Mouse (Mus musculus): ENCODE data around the gene Tead1. TPM values are rescaled to one million over a fixed set of nuclear protein-coding genes. Genes with fewer than 3 reads are reported as not detected.

The Tead1 gene
- polyA plus RNA-seq, 1 experiment: 25.1 TPM

DNA sequence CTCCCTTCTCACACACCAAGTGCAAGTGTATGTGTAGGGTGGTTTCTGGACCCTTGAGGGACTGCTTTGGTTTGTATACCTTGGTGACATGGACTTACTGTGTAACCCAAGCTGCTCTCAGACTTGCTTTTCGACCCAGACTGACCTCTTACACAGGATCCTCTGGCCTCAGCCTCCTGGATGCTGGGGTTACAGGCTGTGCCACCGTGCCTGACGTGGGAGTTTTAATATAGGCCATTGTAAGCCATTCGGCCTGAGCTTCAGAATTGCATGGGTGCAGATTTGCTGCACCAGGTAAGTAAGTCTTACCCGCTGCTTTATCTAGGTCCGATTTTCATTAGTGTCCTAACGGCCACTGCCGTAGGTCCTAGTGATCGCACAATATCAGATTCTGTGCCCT is 71.0 kb downstream of the Tead1 start:
- peaks cover 100% of the 10 kb centered on the region for H3K79me2 ChIP-seq (ENCODE audit: control insufficient read depth, insufficient read depth)
- no peak overlapping the region for H3ac ChIP-seq (ENCODE audit: control insufficient read depth, insufficient read length, low read depth)
- no peaks in the 10 kb centered on the region for H3K27me3 ChIP-seq (ENCODE audit: control insufficient read depth, insufficient read depth, insufficient read length)
- TF ChIP-seq MYOD1 (IDR thresholded peaks at IDR 0.05; ENCODE audit: control insufficient read depth, insufficient read length, low read depth) (no peak), USF1 (IDR thresholded peaks at IDR 0.05; ENCODE audit: low read depth) (no peak), MYOG (IDR thresholded peaks at IDR 0.05; ENCODE audit: control insufficient read depth, extremely low read depth, insufficient read length) (no peak), CEBPB (IDR thresholded peaks at IDR 0.05; ENCODE audit: low read depth) (no peak), MAX (IDR thresholded peaks at IDR 0.05) (no peak), FOSL1 (IDR thresholded peaks at IDR 0.05; ENCODE audit: insufficient read depth, low read length, poor library complexity, severe bottlenecking) (no peak), CTCF (IDR thresholded peaks at IDR 0.05; ENCODE audit: control insufficient read depth, insufficient read depth, insufficient read length) (no peak)
- peaks cover 88% of the 10 kb centered on the region for H3K79me3 ChIP-seq (ENCODE audit: low read depth)
- H3K36me3 ChIP-seq (ENCODE audit: control insufficient read depth, insufficient read depth): peaks cover 4% of the 10 kb centered on the region
- no peak overlapping the region for H3K4me3 ChIP-seq (ENCODE audit: insufficient read depth, poor library complexity, severe bottlenecking)

DNA sequence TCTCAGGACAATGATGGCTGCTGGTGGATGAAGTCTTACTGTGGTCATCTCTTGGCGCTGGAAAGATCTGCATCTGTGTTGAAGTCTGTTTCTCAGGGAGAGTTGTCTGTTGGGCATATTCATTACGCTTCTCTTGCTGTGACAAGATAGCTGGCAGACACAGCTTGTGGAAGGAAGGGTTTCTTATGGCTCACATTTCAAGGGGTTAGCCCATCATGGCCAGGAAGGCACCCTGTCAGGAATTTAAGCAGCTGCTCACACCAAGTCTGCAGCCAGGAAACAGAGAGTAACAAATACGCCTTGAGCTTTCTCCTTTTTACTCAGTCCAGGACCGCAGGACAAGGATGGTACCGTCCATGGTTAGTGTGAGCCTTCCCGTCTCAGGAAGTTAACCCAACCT is 73.2 kb downstream of the Tead1 start:
- H3K36me3 ChIP-seq (ENCODE audit: control insufficient read depth, insufficient read depth): peaks cover 4% of the 10 kb centered on the region
- no peak overlapping the region for H3ac ChIP-seq (ENCODE audit: control insufficient read depth, insufficient read length, low read depth)
- no peaks in the 10 kb centered on the region for H3K27me3 ChIP-seq (ENCODE audit: control insufficient read depth, insufficient read depth, insufficient read length)
- peaks cover 100% of the 10 kb centered on the region for H3K79me2 ChIP-seq (ENCODE audit: control insufficient read depth, insufficient read depth)
- TF ChIP-seq FOSL1 (IDR thresholded peaks at IDR 0.05; ENCODE audit: insufficient read depth, low read length, poor library complexity, severe bottlenecking) (no peak), MYOD1 (IDR thresholded peaks at IDR 0.05; ENCODE audit: control insufficient read depth, insufficient read length, low read depth) (no peak), MAX (IDR thresholded peaks at IDR 0.05) (no peak), CTCF (IDR thresholded peaks at IDR 0.05; ENCODE audit: control insufficient read depth, insufficient read depth, insufficient read length) (no peak), MYOG (IDR thresholded peaks at IDR 0.05; ENCODE audit: control insufficient read depth, extremely low read depth, insufficient read length) (no peak), USF1 (IDR thresholded peaks at IDR 0.05; ENCODE audit: low read depth) (no peak)
- H3K79me3 ChIP-seq (ENCODE audit: low read depth): peaks cover 92% of the 10 kb centered on the region
- H3K4me3 ChIP-seq (ENCODE audit: insufficient read depth, poor library complexity, severe bottlenecking): no peak overlapping the region

DNA sequence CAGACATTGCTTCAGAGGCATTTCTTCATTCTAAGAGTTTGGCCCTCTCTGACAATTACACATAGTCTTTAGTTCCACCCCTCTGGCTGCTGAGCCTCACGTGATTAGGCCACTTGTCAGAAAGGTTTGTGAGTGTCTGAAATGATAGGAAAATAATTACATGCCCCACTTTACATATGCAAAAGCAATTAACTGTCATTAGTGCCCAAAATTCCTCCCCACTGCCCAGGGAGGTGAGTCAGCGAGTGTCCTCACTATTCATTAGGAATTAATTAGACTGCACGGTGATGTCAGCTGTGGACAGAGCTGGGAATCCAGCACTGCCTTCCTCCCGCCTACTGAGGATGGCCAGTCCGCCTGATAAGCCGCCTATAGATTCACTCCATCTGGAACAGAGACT is 74.2 kb downstream of the Tead1 start:
- Histone ChIP-seq H3ac (ENCODE audit: control insufficient read depth, insufficient read length, low read depth) (no peak overlapping the region), H3K36me3 (ENCODE audit: control insufficient read depth, insufficient read depth) (peaks cover 4% of the 10 kb centered on the region), H3K79me2 (ENCODE audit: control insufficient read depth, insufficient read depth) (peaks cover 100% of the 10 kb centered on the region), H3K27me3 (ENCODE audit: control insufficient read depth, insufficient read depth, insufficient read length) (no peaks in the 10 kb centered on the region), H3K79me3 (ENCODE audit: low read depth) (peaks cover 92% of the 10 kb centered on the region), H3K4me3 (ENCODE audit: insufficient read depth, poor library complexity, severe bottlenecking) (no peak overlapping the region)
- no peak for TF ChIP-seq MAX (IDR thresholded peaks at IDR 0.05)
- no peak for TF ChIP-seq FOSL1 (IDR thresholded peaks at IDR 0.05; ENCODE audit: insufficient read depth, low read length, poor library complexity, severe bottlenecking)
- TF ChIP-seq MYOD1 (IDR thresholded peaks at IDR 0.05; ENCODE audit: control insufficient read depth, insufficient read length, low read depth): no peak
- no peak for TF ChIP-seq MYOG (IDR thresholded peaks at IDR 0.05; ENCODE audit: control insufficient read depth, extremely low read depth, insufficient read length)
- TF ChIP-seq USF1 (IDR thresholded peaks at IDR 0.05; ENCODE audit: low read depth): no peak
- TF ChIP-seq CEBPB (IDR thresholded peaks at IDR 0.05; ENCODE audit: low read depth): no peak
- no peak for TF ChIP-seq CTCF (IDR thresholded peaks at IDR 0.05; ENCODE audit: control insufficient read depth, insufficient read depth, insufficient read length)

DNA sequence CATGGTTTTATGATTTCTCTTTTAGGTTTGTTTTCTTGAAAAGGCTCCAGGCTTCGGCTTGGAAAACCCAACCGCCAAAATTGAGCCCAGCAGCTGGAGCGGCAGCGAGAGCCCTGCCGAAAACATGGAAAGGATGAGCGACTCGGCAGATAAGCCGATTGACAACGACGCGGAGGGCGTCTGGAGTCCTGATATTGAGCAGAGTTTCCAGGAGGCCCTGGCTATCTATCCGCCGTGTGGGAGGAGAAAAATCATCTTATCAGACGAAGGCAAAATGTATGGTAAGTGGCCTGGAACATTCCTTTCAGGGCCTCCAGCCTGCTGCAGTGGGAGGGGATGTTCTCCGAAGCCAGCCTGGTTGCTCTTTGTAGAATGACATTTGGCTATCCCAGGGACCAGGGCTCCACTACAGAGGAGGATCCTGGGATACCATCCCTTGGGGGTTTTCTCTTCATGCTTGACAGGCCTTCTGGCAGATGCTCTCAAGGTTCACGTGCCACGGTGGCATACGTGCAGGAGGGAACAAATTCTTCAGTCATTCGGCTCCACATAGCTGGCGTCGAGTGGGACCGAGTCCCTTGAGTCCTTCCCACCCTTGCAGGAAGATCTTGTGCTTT is 80.3 kb downstream of the Tead1 start:
- H3K79me2 ChIP-seq (ENCODE audit: control insufficient read depth, insufficient read depth): peaks cover 98% of the 10 kb centered on the region
- TF ChIP-seq MYOD1 (IDR thresholded peaks at IDR 0.05; ENCODE audit: control insufficient read depth, insufficient read length, low read depth): no peak
- no peak for TF ChIP-seq CTCF (IDR thresholded peaks at IDR 0.05; ENCODE audit: control insufficient read depth, insufficient read depth, insufficient read length)
- TF ChIP-seq FOSL1 (IDR thresholded peaks at IDR 0.05; ENCODE audit: insufficient read depth, low read length, poor library complexity, severe bottlenecking): no peak
- no peak for TF ChIP-seq MAX (IDR thresholded peaks at IDR 0.05)
- no peak for TF ChIP-seq USF1 (IDR thresholded peaks at IDR 0.05; ENCODE audit: low read depth)
- no peaks in the 10 kb centered on the region for H3K27me3 ChIP-seq (ENCODE audit: control insufficient read depth, insufficient read depth, insufficient read length)
- no peak overlapping the region for H3ac ChIP-seq (ENCODE audit: control insufficient read depth, insufficient read length, low read depth)
- H3K79me3 ChIP-seq (ENCODE audit: low read depth): peaks cover 83% of the 10 kb centered on the region
- no peak overlapping the region for H3K4me3 ChIP-seq (ENCODE audit: insufficient read depth, poor library complexity, severe bottlenecking)
- no peaks in the 10 kb centered on the region for H3K36me3 ChIP-seq (ENCODE audit: control insufficient read depth, insufficient read depth)

DNA sequence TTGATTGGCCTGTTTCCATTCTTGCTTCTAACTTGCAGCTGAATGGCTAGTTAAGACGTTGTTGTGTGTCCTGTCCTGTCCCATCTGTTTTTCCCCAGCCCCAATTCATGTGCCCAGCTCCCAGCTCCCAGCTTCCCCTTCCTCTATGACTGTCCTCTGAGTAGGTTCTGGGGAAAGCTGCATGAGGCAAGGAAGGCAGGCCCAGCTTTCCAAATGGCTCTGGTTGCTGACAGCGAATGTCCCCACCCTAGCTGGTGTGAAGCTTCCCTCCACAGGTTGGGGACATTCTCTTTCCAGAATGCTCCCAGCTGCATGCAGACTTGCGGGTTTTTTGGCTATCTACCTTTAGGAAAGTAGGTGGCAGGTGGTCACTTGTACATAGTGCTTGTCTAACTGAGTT is 81.2 kb downstream of the Tead1 start:
- Histone ChIP-seq H3K79me3 (ENCODE audit: low read depth) (peaks cover 82% of the 10 kb centered on the region), H3K79me2 (ENCODE audit: control insufficient read depth, insufficient read depth) (peaks cover 98% of the 10 kb centered on the region), H3K36me3 (ENCODE audit: control insufficient read depth, insufficient read depth) (no peaks in the 10 kb centered on the region), H3K27me3 (ENCODE audit: control insufficient read depth, insufficient read depth, insufficient read length) (no peaks in the 10 kb centered on the region), H3ac (ENCODE audit: control insufficient read depth, insufficient read length, low read depth) (no peak overlapping the region), H3K4me3 (ENCODE audit: insufficient read depth, poor library complexity, severe bottlenecking) (no peak overlapping the region)
- TF ChIP-seq USF1 (IDR thresholded peaks at IDR 0.05; ENCODE audit: low read depth): no peak
- TF ChIP-seq MYOG (IDR thresholded peaks at IDR 0.05; ENCODE audit: control insufficient read depth, extremely low read depth, insufficient read length): no peak
- TF ChIP-seq CTCF (IDR thresholded peaks at IDR 0.05; ENCODE audit: control insufficient read depth, insufficient read depth, insufficient read length): no peak
- no peak for TF ChIP-seq MYOD1 (IDR thresholded peaks at IDR 0.05; ENCODE audit: control insufficient read depth, insufficient read length, low read depth)
- no peak for TF ChIP-seq FOSL1 (IDR thresholded peaks at IDR 0.05; ENCODE audit: insufficient read depth, low read length, poor library complexity, severe bottlenecking)
- no peak for TF ChIP-seq CEBPB (IDR thresholded peaks at IDR 0.05; ENCODE audit: low read depth)
- no peak for TF ChIP-seq MAX (IDR thresholded peaks at IDR 0.05)

DNA sequence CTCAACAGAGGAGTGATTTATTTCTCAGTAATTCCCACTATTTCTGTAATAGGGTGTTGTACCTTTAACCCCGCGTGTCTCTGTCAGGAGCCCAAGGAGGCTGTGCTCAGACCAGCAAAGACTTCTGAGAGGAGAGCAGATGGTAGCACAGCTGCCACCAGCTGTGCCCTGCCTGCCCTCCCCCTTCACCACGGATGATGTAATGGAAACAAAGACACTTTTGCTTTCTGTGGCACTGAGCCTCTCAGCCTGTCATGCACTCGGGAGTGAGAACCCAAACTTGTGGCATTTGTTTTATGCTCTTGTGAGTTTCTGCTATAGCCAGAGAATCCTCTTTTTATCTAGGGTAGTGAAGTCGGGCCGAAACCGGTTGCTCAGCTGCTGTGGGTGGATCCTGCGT is 81.7 kb downstream of the Tead1 start:
- peaks cover 98% of the 10 kb centered on the region for H3K79me2 ChIP-seq (ENCODE audit: control insufficient read depth, insufficient read depth)
- no peak overlapping the region for H3K4me3 ChIP-seq (ENCODE audit: insufficient read depth, poor library complexity, severe bottlenecking)
- no peaks in the 10 kb centered on the region for H3K27me3 ChIP-seq (ENCODE audit: control insufficient read depth, insufficient read depth, insufficient read length)
- TF ChIP-seq CTCF (IDR thresholded peaks at IDR 0.05; ENCODE audit: control insufficient read depth, insufficient read depth, insufficient read length): no peak
- TF ChIP-seq CEBPB (IDR thresholded peaks at IDR 0.05; ENCODE audit: low read depth): no peak
- peak; percentile 92 for TF ChIP-seq MYOD1 (IDR thresholded peaks at IDR 0.05; ENCODE audit: control insufficient read depth, insufficient read length, low read depth)
- peak; percentile 32 for TF ChIP-seq MAX (IDR thresholded peaks at IDR 0.05)
- H3K36me3 ChIP-seq (ENCODE audit: control insufficient read depth, insufficient read depth): no peaks in the 10 kb centered on the region
- H3ac ChIP-seq (ENCODE audit: control insufficient read depth, insufficient read length, low read depth): no peak overlapping the region
- peaks cover 82% of the 10 kb centered on the region for H3K79me3 ChIP-seq (ENCODE audit: low read depth)

All from C2C12 (cell line).